Mouse (Mus musculus) midbrain, embryonic 10.5 days (tissue): ENCODE measurements at regions not wholly inside any gene's neighbourhood (a gene's known extent, or its start where the extent isn't known, plus 50 kb on each side); places are given as distances from the start of the nearest gene placed in this dataset.

Source experiments
- DNase-seq: peaks from one replicate; pipeline ENCODE4 v3.0.0-alpha.2; 2017; ENCODE audit warnings: low spot score
- H3K27ac ChIP-seq: fragments of 300-500 bp; sonication (generic); replicated peaks from 2 replicates; pipeline ENCODE4 v1.5.1; 2016; ENCODE audit warnings: mild to moderate bottlenecking
- H3K27me3 ChIP-seq: fragments of 300-500 bp; sonication (generic); 2 replicates; pipeline ENCODE4 v1.6.1; 2016; ENCODE audit warnings: low read depth, mild to moderate bottlenecking; ENCODE audit not compliant: poor library complexity, severe bottlenecking
- H3K36me3 ChIP-seq: fragments of 300-500 bp; sonication (generic); 2 replicates; pipeline ENCODE4 v1.6.1; 2016; ENCODE audit warnings: mild to moderate bottlenecking, moderate library complexity
- H3K4me1 ChIP-seq: fragments of 300-500 bp; sonication (generic); 2 replicates; pipeline ENCODE4 v1.6.1; 2016
- H3K4me3 ChIP-seq: fragments of 300-500 bp; sonication (generic); 2 replicates; pipeline ENCODE4 v1.5.1; 2016; ENCODE audit warnings: mild to moderate bottlenecking, moderate library complexity
- H3K9me3 ChIP-seq: fragments of 300-500 bp; sonication (generic); replicated peaks from 2 replicates; pipeline ENCODE4 v1.6.1; 2016; ENCODE audit warnings: mild to moderate bottlenecking
- WGBS: fragments of 180-500 bp; shearing (Covaris S2); methylation state at CpG from one replicate; pipeline ENCODE4 v1.1.7; 2016; 5-methylcytosine and 5-hydroxymethylcytosine counted together

- no peaks in the 10 kb centered on the region for H3K9me3 ChIP-seq
- H3K36me3 ChIP-seq = no peaks in the 10 kb centered on the region
- H3K4me3 ChIP-seq = no peak overlapping the region
- H3K27me3 ChIP-seq = no peaks in the 10 kb centered on the region
- H3K27ac ChIP-seq = no peak overlapping the region
- DNase-seq = no peak
- 0 out of 2 replicates have a peak, but pooled peaks cover 5% of the 10 kb centered on the region for H3K4me1 ChIP-seq
- 65% methylated on average over 10 of the region's 10 CpGs for WGBS
Observed at GRCm38 (mm10) chr10:67339371-67339929, 54.3 kb upstream of the Nrbf2 start.

DNA sequence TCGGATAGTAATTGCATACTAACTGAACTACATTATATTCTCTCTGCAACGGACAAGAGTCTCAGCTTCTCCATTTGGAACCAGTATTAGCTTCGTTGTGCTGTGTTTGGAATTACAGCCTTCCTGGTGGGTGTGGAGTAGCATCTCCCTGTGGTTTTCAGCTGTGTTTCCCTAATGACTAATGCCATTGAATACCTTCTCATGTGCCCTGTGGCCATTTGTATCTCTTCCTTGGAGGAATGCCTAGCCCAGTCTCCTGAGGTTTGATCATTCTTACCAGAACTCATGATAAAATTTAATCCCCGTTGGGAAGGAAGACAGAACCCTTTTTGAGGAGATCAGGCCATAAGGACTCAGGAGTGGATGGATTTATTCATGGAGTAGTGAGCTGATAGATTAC, 59.6 kb upstream of the Nrbf2 start:
- no peaks in the 10 kb centered on the region for H3K36me3 ChIP-seq
- H3K4me1 ChIP-seq = no peaks in the 10 kb centered on the region
- WGBS = 86% methylated on average over 4 of the region's 4 CpGs
- H3K27ac ChIP-seq = no peak overlapping the region
- no peaks in the 10 kb centered on the region for H3K9me3 ChIP-seq
- H3K27me3 ChIP-seq = no peaks in the 10 kb centered on the region
- DNase-seq = no peak
- no peak overlapping the region for H3K4me3 ChIP-seq

DNA sequence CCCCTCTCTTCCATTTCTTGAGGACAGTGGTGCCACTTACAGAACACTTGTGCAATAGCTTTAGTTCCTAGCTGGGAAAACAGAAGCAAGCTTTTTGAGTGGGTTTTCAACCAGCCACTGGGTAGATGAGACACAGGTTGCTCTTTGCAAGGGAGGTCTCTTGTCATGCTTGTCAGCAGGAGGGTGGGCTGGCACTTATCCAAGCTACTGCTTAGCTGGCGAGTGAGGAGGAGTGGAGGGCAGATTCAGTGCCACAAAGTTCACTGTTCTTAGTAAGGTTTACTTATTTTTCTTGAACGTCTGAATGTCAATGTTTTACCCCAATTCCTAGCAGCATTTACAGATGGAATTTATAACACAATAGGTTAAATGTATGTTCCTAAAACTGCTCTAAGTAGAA, 65.9 kb upstream of the Nrbf2 start:
- 70% methylated on average over 2 of the region's 2 CpGs for WGBS
- no peaks in the 10 kb centered on the region for H3K36me3 ChIP-seq

GRCm38 (mm10) chr10:67360793-67361192, 75.7 kb upstream of the Nrbf2 start:
- Histone ChIP-seq H3K27me3 (no peaks in the 10 kb centered on the region), H3K4me3 (no peak overlapping the region), H3K36me3 (no peaks in the 10 kb centered on the region), H3K4me1 (no peaks in the 10 kb centered on the region), H3K9me3 (no peaks in the 10 kb centered on the region), H3K27ac (no peak overlapping the region)
- 90% methylated on average over 8 of the region's 8 CpGs for WGBS
- DNase-seq = no peak

More for the DNA sequence above, 65.9 kb upstream of the Nrbf2 start:
- H3K4me1 ChIP-seq = no peaks in the 10 kb centered on the region
- no peaks in the 10 kb centered on the region for H3K9me3 ChIP-seq
- no peak for DNase-seq
- H3K27ac ChIP-seq = no peak overlapping the region
- H3K4me3 ChIP-seq = no peak overlapping the region
- no peaks in the 10 kb centered on the region for H3K27me3 ChIP-seq

- WGBS = 90% methylated on average over 4 of the region's 4 CpGs
- no peaks in the 10 kb centered on the region for H3K27me3 ChIP-seq
- H3K9me3 ChIP-seq = no peaks in the 10 kb centered on the region
- no peaks in the 10 kb centered on the region for H3K36me3 ChIP-seq
- no peaks in the 10 kb centered on the region for H3K4me1 ChIP-seq
- no peak overlapping the region for H3K27ac ChIP-seq
- DNase-seq = no peak
- no peak overlapping the region for H3K4me3 ChIP-seq
Observed at GRCm38 (mm10) chr10:67361281-67361680, 76.2 kb upstream of the Nrbf2 start.

DNA sequence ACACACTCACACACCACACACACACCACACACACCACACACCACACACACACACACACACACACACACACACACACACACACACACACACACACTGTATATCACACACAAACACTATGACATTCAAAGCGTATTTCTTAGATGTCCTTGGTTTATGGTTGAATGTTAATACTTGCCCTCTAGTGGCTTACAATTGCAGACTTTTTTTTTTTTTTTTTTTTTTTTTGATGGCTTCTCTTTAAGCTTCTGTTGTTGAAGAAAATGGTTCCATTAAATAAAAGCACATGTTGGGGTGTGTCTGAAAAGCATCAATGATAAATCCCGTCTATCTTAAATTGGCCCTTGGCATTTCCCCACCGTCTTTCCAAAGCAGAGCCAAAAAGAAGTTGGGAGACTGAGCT, 79.5 kb upstream of the Nrbf2 start:
- Histone ChIP-seq H3K27ac (no peak overlapping the region), H3K27me3 (no peaks in the 10 kb centered on the region), H3K4me1 (no peaks in the 10 kb centered on the region), H3K9me3 (no peaks in the 10 kb centered on the region), H3K4me3 (no peak overlapping the region), H3K36me3 (no peaks in the 10 kb centered on the region)
- DNase-seq = no peak
- 93% methylated on average over 3 of the region's 3 CpGs for WGBS

GRCm38 (mm10) chr10:67365158-67365557, 80.1 kb upstream of the Nrbf2 start:
- no peak for DNase-seq
- Histone ChIP-seq H3K4me1 (no peaks in the 10 kb centered on the region), H3K9me3 (no peaks in the 10 kb centered on the region), H3K27ac (no peak overlapping the region), H3K27me3 (no peaks in the 10 kb centered on the region), H3K4me3 (no peak overlapping the region), H3K36me3 (no peaks in the 10 kb centered on the region)
- WGBS = 91% methylated on average over 7 of the region's 7 CpGs

DNA sequence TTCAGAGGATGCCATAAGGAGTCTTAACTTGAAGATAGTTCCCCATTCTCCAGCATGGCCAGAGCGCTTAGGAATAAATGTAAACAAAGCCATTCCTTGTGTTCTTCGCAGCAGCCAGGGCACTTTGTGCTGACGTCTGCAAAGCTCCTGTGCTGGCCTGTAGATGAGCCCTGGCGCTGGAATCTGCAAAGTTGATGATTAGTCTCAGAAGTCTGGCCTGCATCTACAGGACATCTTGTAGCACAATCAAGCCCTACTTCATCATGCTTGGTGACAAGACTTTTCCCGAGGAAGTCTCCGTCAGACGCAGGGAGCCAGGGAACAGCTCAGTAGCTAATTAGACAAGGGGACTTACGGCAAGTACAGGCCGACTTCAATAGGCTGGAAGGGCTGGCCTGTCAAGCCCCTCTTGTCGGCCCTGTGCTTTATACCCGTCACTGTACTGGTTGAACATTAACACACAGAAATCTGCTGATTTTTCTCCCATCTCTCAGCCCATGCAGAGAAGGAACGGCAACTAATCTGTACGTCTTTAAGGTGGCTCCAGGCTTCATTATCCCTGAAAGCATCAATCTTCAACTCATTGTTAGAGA, 87.6 kb upstream of the Nrbf2 start:
- WGBS = 73% methylated on average over 13 of the region's 13 CpGs

GRCm38 (mm10) chr10:67376638-67377037, 91.5 kb upstream of the Nrbf2 start:
- Histone ChIP-seq H3K27ac (no peak overlapping the region), H3K9me3 (no peaks in the 10 kb centered on the region), H3K4me3 (no peak overlapping the region), H3K4me1 (peaks cover 5% of the 10 kb centered on the region; the same call in 1 of the 2 replicates), H3K27me3 (no peaks in the 10 kb centered on the region), H3K36me3 (no peaks in the 10 kb centered on the region)
- DNase-seq = no peak
- WGBS = 97% methylated on average over 5 of the region's 5 CpGs

More for the DNA sequence above, 87.6 kb upstream of the Nrbf2 start:
- no peak for DNase-seq
- Histone ChIP-seq H3K9me3 (no peaks in the 10 kb centered on the region), H3K36me3 (no peaks in the 10 kb centered on the region), H3K27ac (no peak overlapping the region), H3K4me3 (no peak overlapping the region), H3K27me3 (no peaks in the 10 kb centered on the region), H3K4me1 (peaks cover 5% of the 10 kb centered on the region; the same call in 1 of the 2 replicates)

- H3K27me3 ChIP-seq = no peaks in the 10 kb centered on the region
- DNase-seq = no peak
- peaks cover 2% of the 10 kb centered on the region; the same call in 1 of the 2 replicates for H3K4me1 ChIP-seq
- no peak overlapping the region for H3K27ac ChIP-seq
- H3K36me3 ChIP-seq = no peaks in the 10 kb centered on the region
- H3K4me3 ChIP-seq = no peak overlapping the region
- H3K9me3 ChIP-seq = no peaks in the 10 kb centered on the region
- WGBS = 84% methylated on average over 17 of the region's 17 CpGs
Observed at GRCm38 (mm10) chr10:67377643-67378223, 92.6 kb upstream of the Nrbf2 start.

DNA sequence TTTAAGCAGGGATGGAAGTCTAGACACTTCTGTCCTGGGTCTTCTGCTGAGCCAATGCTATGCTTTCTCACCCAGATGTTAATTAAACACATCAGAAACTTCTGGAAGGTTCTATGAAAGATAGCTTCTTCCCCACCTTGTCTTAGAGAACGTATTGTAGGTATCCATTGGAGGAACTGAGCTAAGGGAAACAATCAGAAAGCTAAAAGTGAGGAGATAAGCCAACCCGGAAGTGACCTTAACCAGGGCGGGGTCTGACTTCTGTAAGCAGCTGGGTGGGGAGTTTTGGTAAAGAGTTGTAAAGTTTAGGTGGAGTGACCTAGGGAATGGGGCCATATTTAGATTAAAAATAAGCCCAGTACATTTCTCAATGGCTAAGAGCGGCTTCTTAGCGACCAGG, 95.1 kb upstream of the Nrbf2 start:
- 94% methylated on average over 5 of the region's 5 CpGs for WGBS
- H3K4me1 ChIP-seq = 0 out of 2 replicates have a peak, but pooled peaks cover 2% of the 10 kb centered on the region
- no peak overlapping the region for H3K27ac ChIP-seq
- H3K4me3 ChIP-seq = no peak overlapping the region
- no peaks in the 10 kb centered on the region for H3K36me3 ChIP-seq
- DNase-seq = no peak
- H3K9me3 ChIP-seq = no peaks in the 10 kb centered on the region
- no peaks in the 10 kb centered on the region for H3K27me3 ChIP-seq

GRCm38 (mm10) chr10:67383352-67383751, 98.2 kb upstream of the Nrbf2 start:
- H3K36me3 ChIP-seq = no peaks in the 10 kb centered on the region
- H3K9me3 ChIP-seq = no peaks in the 10 kb centered on the region
- WGBS = 88% methylated on average over 4 of the region's 4 CpGs
- DNase-seq = no peak
- no peaks in the 10 kb centered on the region for H3K4me1 ChIP-seq
- H3K27me3 ChIP-seq = no peaks in the 10 kb centered on the region
- no peak overlapping the region for H3K27ac ChIP-seq
- H3K4me3 ChIP-seq = no peak overlapping the region

GRCm38 (mm10) chr10:67383802-67384567, 98.9 kb upstream of the Nrbf2 start:
- no peak for DNase-seq
- H3K9me3 ChIP-seq = no peaks in the 10 kb centered on the region
- H3K27me3 ChIP-seq = no peaks in the 10 kb centered on the region
- H3K36me3 ChIP-seq = no peaks in the 10 kb centered on the region
- H3K27ac ChIP-seq = no peak overlapping the region
- no peaks in the 10 kb centered on the region for H3K4me1 ChIP-seq
- 87% methylated on average over 16 of the region's 16 CpGs for WGBS
- H3K4me3 ChIP-seq = no peak overlapping the region
